Mouse (Mus musculus) liver, embryonic 11.5 days (tissue): ENCODE data around the gene Cldn7. TPM values are rescaled to one million over a fixed set of nuclear protein-coding genes. Genes with fewer than 3 reads are reported as not detected.
"Not testable (repeated sequence)": the region's sequence is repeated elsewhere in the genome, so short reads cannot be mapped to it uniquely, and the experiment has no call there.

Experiments used
- ATAC-seq: fragments of 200-750 bp; cut with Nextera tagmentation; replicated peaks from 2 replicates; pipeline ENCODE4 v1.8.0; 2017; ENCODE audit warnings: moderate number of reproducible peaks, mild to moderate bottlenecking, moderate TSS enrichment, moderate library complexity; ENCODE audit not compliant: low FRiP score
- DNase-seq: peaks from one replicate; pipeline ENCODE4 v3.0.0-alpha.2; 2017; ENCODE audit warnings: low spot score
- H3K27ac ChIP-seq: fragments of 300-500 bp; sonication (generic); 2 replicates; pipeline ENCODE4 v1.5.1; 2014; ENCODE audit warnings: mild to moderate bottlenecking, low read depth, low read length, control low read depth
- H3K27me3 ChIP-seq: fragments of 300-500 bp; sonication (generic); replicated peaks from 2 replicates; pipeline ENCODE4 v1.6.1; 2014; ENCODE audit warnings: low read length, mixed read lengths; ENCODE audit not compliant: control insufficient read depth, insufficient read depth
- H3K36me3 ChIP-seq: fragments of 300-500 bp; sonication (generic); 2 replicates; pipeline ENCODE4 v1.6.1; 2014; ENCODE audit warnings: mild to moderate bottlenecking, low read length, moderate library complexity, mixed read lengths; ENCODE audit not compliant: control insufficient read depth, insufficient read depth
- H3K4me1 ChIP-seq: fragments of 300-500 bp; sonication (generic); replicated peaks from 2 replicates; pipeline ENCODE4 v1.6.1; 2014; ENCODE audit warnings: low read length, mixed read lengths; ENCODE audit not compliant: control insufficient read depth, insufficient read depth
- H3K4me2 ChIP-seq: fragments of 300-500 bp; sonication (generic); 2 replicates; pipeline ENCODE4 v1.6.1; 2014; ENCODE audit warnings: mild to moderate bottlenecking, control low read depth, moderate library complexity
- H3K4me3 ChIP-seq: fragments of 300-500 bp; sonication (generic); 2 replicates; pipeline ENCODE4 v1.5.1; 2014; ENCODE audit warnings: low read depth, low read length, control low read depth
- H3K9ac ChIP-seq: fragments of 300-500 bp; sonication (generic); 2 replicates; pipeline ENCODE4 v1.6.1; 2014; ENCODE audit warnings: low read depth, low read length, control low read depth
- H3K9me3 ChIP-seq: fragments of 300-500 bp; sonication (generic); 2 replicates; pipeline ENCODE4 v1.6.1; 2016; ENCODE audit warnings: low read length, inconsistent platforms, mixed read lengths; ENCODE audit not compliant: control insufficient read depth
- WGBS: fragments of 180-500 bp; shearing (Covaris S2); extraction: QIAGEN DNeasy Blood & Tissue Kit; methylation state at CpG from one replicate; pipeline ENCODE4 v1.1.7; 2014; 5-methylcytosine and 5-hydroxymethylcytosine counted together
- polyA plus RNA-seq: library from polyadenylated mRNA; unstranded; fragments of >200 nt; fragmentation: Nextera tagmentation; extraction: Ambion mirVana; gene quantifications from 2 replicates; pipeline ENCODE4 v1.2.1, GENCODE M21; 2014

Cldn7 gene
- polyA plus RNA-seq, 1 experiment from 2014 or later: 4.0 TPM

DNA sequence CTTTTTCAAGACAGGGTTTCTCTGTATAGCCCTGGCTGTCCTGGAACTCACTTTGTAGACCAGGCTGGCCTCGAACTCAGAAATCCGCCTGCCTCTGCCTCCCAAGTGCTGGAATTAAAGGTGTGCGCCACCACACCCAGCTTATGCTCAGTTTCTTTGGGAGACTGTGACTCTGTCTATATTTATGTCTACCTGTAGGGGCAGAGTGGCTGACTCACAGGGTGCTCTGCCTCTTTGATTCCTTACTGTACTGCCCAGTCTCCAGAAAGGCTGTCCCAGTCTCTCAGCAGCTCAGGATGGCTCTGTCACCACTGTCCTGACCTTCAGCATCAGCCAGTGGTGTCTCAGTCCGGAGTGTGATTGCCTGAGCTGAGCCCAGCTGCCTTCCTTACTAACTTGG, 9.0 kb upstream of the Cldn7 start:
- not testable (repeated sequence) for H3K4me1 ChIP-seq, H3K9me3 ChIP-seq, H3K27me3 ChIP-seq, ATAC-seq, H3K4me2 ChIP-seq, H3K9ac ChIP-seq, H3K4me3 ChIP-seq, H3K36me3 ChIP-seq, DNase-seq, H3K27ac ChIP-seq
- 70% methylated on average over 4 of the region's 4 CpGs for WGBS

DNA sequence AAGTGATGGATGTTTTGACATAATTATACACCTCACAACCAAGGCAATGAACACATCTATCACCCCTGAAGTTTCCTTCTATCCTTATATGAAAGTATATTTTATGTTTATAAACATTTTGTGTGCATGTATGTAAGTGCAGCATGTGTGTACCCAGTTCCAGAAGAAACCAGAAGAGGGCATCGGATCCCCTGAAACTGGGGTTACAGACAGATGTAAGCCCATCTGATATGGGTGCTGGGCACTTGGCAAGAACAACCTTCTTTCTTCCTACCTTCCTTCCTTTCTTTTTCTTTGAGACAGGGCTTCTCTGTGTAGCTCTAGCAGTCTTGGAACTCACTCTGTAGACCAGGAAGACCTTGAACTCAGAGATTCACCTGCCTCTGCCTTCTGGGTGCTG, 8.4 kb upstream of the Cldn7 start:
- ATAC-seq: no peak
- Histone ChIP-seq H3K4me1 (no peaks in the 10 kb centered on the region), H3K27ac (no peak overlapping the region), H3K4me2 (no peak overlapping the region), H3K4me3 (no peak overlapping the region), H3K9ac (no peak overlapping the region), H3K36me3 (no peaks in the 10 kb centered on the region), H3K9me3 (no peaks in the 10 kb centered on the region), H3K27me3 (peaks cover 4% of the 10 kb centered on the region; the same call in 1 of the 2 replicates)
- WGBS: 59% methylated on average over 1 of the region's 1 CpGs
- DNase-seq: no peak

DNA sequence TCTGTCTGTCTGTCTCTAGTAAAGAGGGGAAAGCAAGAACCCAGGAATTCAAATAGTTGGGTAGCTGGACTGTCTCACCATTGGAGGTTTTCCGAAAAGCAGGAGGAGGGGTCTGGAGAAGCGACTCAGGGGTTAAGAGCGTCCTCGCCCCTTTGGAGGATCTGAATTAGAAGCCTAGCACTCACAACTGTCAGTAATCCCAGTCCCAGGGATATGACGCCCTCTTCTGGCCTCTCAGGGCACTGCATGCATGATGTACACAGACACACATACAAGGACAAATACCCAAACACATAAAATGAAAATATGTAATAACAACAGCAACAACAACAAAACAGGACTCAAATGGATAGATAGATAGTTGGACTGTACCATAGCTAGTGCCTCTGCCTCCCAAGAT, 4.0 kb upstream of the Cldn7 start:
- WGBS: 30% methylated on average over 5 of the region's 5 CpGs
- Histone ChIP-seq H3K27me3 (peaks cover 41% of the 10 kb centered on the region), H3K27ac (no peak overlapping the region), H3K4me3 (no peak overlapping the region), H3K36me3 (no peaks in the 10 kb centered on the region), H3K9me3 (no peaks in the 10 kb centered on the region), H3K9ac (no peak overlapping the region), H3K4me2 (no peak overlapping the region), H3K4me1 (peaks cover 5% of the 10 kb centered on the region)
- DNase-seq (no peak), ATAC-seq (no peak)

GRCm38 (mm10) chr11:69961841-69962240, 2.7 kb upstream of the Cldn7 start:
- Histone ChIP-seq H3K27ac (no peak overlapping the region), H3K36me3 (no peaks in the 10 kb centered on the region), H3K27me3 (peaks cover 53% of the 10 kb centered on the region), H3K9me3 (no peaks in the 10 kb centered on the region), H3K4me1 (peaks cover 18% of the 10 kb centered on the region), H3K9ac (no peak overlapping the region), H3K4me3 (no peak overlapping the region), H3K4me2 (no peak overlapping the region)
- ATAC-seq: no peak
- 27% methylated on average over 5 of the region's 5 CpGs for WGBS
- no peak for DNase-seq

GRCm38 (mm10) chr11:69965271-69966005, 859 bp downstream of the Cldn7 start:
- Histone ChIP-seq H3K9me3 (no peaks in the 10 kb centered on the region), H3K27me3 (peaks cover 66% of the 10 kb centered on the region), H3K27ac (no peak overlapping the region), H3K4me2 (peak overlapping the region; percentile 81), H3K4me1 (peaks cover 20% of the 10 kb centered on the region), H3K4me3 (peak overlapping the region; percentile 44), H3K36me3 (peaks cover 8% of the 10 kb centered on the region; the same call in 1 of the 2 replicates), H3K9ac (no peak overlapping the region)
- no peak for DNase-seq
- WGBS: 5% methylated on average over 49 of the region's 49 CpGs
- no peak for ATAC-seq

- peak; percentile 60 for ATAC-seq
- Histone ChIP-seq H3K9me3 (no peaks in the 10 kb centered on the region), H3K36me3 (peaks cover 9% of the 10 kb centered on the region; the same call in 1 of the 2 replicates), H3K4me3 (peak overlapping the region; percentile 44), H3K27ac (no peak overlapping the region), H3K4me2 (peak overlapping the region; percentile 81), H3K9ac (0 out of 2 replicates have a peak overlapping the region, but pooled peaks have one; percentile 35), H3K4me1 (peaks cover 20% of the 10 kb centered on the region), H3K27me3 (peaks cover 66% of the 10 kb centered on the region)
- peak; percentile 69 for DNase-seq
- WGBS: 2% methylated on average over 59 of the region's 59 CpGs
These were observed 1.7 kb downstream of the Cldn7 start for GRCm38 (mm10) chr11:69966006-69966859.

GRCm38 (mm10) chr11:69966860-69967517, 2.4 kb downstream of the Cldn7 start:
- H3K27me3 ChIP-seq: peaks cover 61% of the 10 kb centered on the region
- no peaks in the 10 kb centered on the region for H3K9me3 ChIP-seq
- ATAC-seq (no peak), DNase-seq (no peak)
- H3K9ac ChIP-seq: no peak overlapping the region
- peak overlapping the region; percentile 81 for H3K4me2 ChIP-seq
- H3K36me3 ChIP-seq: peaks cover 13% of the 10 kb centered on the region; the same call in 1 of the 2 replicates
- H3K27ac ChIP-seq: no peak overlapping the region
- 35% methylated on average over 17 of the region's 17 CpGs for WGBS
- H3K4me3 ChIP-seq: peak overlapping the region; percentile 44
- H3K4me1 ChIP-seq: peaks cover 20% of the 10 kb centered on the region

GRCm38 (mm10) chr11:69968793-69969192, 4.2 kb downstream of the Cldn7 start:
- Histone ChIP-seq H3K36me3 (peaks cover 18% of the 10 kb centered on the region; the same call in 1 of the 2 replicates), H3K27me3 (peaks cover 43% of the 10 kb centered on the region), H3K4me2 (no peak overlapping the region), H3K9me3 (no peaks in the 10 kb centered on the region), H3K4me3 (no peak overlapping the region), H3K27ac (no peak overlapping the region), H3K4me1 (peaks cover 20% of the 10 kb centered on the region), H3K9ac (no peak overlapping the region)
- DNase-seq (no peak), ATAC-seq (no peak)
- WGBS: 75% methylated on average over 4 of the region's 4 CpGs
